Mouse (Mus musculus) thymus, adult 2 months (tissue): ENCODE measurements around the gene Prnd. TPM values are rescaled to one million over a fixed set of nuclear protein-coding genes. Genes with fewer than 3 reads are reported as not detected.

Experiments used
- DNase-seq: peaks from one replicate; pipeline ENCODE4 v3.0.0; 2021
- H3K27ac ChIP-seq: fragments of 200-500 bp; 2 replicates; pipeline ENCODE4 v1.5.1; 2012; ENCODE audit warnings: low read length, control low read depth; ENCODE audit not compliant: control insufficient read depth, insufficient read depth
- H3K27me3 ChIP-seq: fragments of 200-500 bp; 2 replicates; pipeline ENCODE4 v1.6.1; 2012; ENCODE audit warnings: mild to moderate bottlenecking, low read length, moderate library complexity, mixed read lengths; ENCODE audit not compliant: control insufficient read depth, insufficient read depth
- H3K36me3 ChIP-seq: fragments of 200-500 bp; 2 replicates; pipeline ENCODE4 v1.6.1; 2012; ENCODE audit warnings: mild to moderate bottlenecking, low read length, moderate library complexity; ENCODE audit not compliant: control insufficient read depth, insufficient read depth
- H3K4me1 ChIP-seq: fragments of 200-500 bp; replicated peaks from 2 replicates; pipeline ENCODE4 v1.6.1; 2012; ENCODE audit warnings: low read length; ENCODE audit not compliant: control insufficient read depth, insufficient read depth
- H3K4me3 ChIP-seq: fragments of 200-500 bp; 2 replicates; pipeline ENCODE4 v1.5.1; 2012; ENCODE audit warnings: mild to moderate bottlenecking, low read length, control low read depth, moderate library complexity; ENCODE audit not compliant: control insufficient read depth, insufficient read depth
- CTCF ChIP-seq: fragments of 200-500 bp; IDR thresholded peaks from 2 replicates; pipeline ENCODE4 v1.5.1; 2012; ENCODE audit warnings: mild to moderate bottlenecking, control low read depth, low read length, moderate library complexity, borderline replicate concordance; ENCODE audit not compliant: control insufficient read depth, poor library complexity, insufficient read depth; ENCODE audit errors: extremely low read depth
- POLR2A ChIP-seq: fragments of 200-500 bp; IDR thresholded peaks from 2 replicates; pipeline ENCODE4 v1.6.1; 2012; ENCODE audit warnings: mild to moderate bottlenecking, low read length, control low read depth, moderate library complexity; ENCODE audit not compliant: control insufficient read depth, poor library complexity, insufficient read depth; ENCODE audit errors: extremely low read depth
- WGBS: fragments of 180-500 bp; shearing (Covaris S2); methylation state at CpG from one replicate; pipeline ENCODE4 v1.1.7; 2018; 5-methylcytosine and 5-hydroxymethylcytosine counted together
- polyA plus RNA-seq: library from polyadenylated mRNA; depleted of rRNA; stranded (reverse); fragments of >200 nt; gene quantifications from 2 replicates; pipeline ENCODE4 v1.2.3, GENCODE M21; 2012; rRNA removed

The Prnd gene
- polyA plus RNA-seq, 1 experiment: 1.8 TPM

DNA sequence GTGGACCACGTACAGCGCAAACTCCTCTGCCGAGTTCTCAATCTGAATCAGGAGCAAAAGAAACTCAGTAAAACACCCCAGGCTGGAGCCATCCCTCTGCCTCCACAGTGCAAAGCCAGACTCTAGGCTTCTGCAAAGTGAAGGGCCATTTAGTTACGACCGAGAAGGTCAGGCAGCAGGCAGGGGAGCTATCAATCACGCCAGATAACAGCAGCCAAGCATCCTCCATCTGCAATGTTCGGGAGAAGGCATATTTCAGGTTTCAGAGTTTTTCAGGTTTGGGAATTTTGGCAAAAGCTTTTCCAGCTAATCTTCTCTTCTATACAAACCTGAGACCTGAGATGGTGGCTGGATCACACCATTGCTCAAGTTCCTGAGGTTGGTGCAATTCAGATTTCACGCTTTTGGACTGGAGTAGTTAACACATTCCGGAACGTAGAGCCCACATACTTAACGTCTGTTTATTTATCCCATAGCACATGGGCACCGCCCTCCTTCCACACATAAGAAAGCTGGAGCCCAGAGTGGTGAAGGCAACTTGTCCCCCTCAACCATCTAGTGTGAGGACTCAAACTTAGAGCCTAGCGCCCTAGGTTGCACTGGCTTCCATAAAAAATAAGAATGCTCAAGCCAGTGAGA lies 51.2 kb downstream of the Prnd start:
- DNase-seq: no peak
- H3K27me3 ChIP-seq: no peaks in the 10 kb centered on the region
- no peak overlapping the region for H3K27ac ChIP-seq
- TF ChIP-seq CTCF: no peak
- H3K4me1 ChIP-seq: peaks cover 7% of the 10 kb centered on the region; the same call in 1 of the 2 replicates
- peaks cover 85% of the 10 kb centered on the region for H3K36me3 ChIP-seq
- H3K4me3 ChIP-seq: no peak overlapping the region
- 96% methylated on average over 13 of the region's 13 CpGs for WGBS

DNA sequence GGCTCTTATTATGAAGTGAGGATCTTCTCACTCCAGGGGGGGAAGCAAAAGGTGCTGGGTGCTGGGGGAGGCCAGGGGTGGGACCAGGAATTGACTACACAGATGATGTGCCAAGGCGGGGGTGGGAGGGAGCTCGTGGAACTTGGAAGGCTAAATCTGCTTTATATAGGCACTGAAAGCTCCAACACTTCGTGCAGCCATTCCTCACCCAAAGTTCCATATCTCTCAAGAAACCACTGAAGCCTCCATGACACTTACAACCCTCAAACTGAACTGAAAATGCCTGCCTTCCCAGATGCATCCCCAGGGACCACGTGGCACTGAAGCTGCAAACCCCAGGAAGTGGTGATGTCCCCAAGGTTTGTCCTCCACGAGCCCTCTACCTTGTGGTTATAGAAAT lies 53.3 kb downstream of the Prnd start:
- Histone ChIP-seq H3K27ac (no peak overlapping the region), H3K27me3 (no peaks in the 10 kb centered on the region), H3K36me3 (peaks cover 86% of the 10 kb centered on the region), H3K4me3 (no peak overlapping the region), H3K4me1 (peaks cover 7% of the 10 kb centered on the region; the same call in 1 of the 2 replicates)
- TF ChIP-seq CTCF (no peak), POLR2A (no peak)
- WGBS: 90% methylated on average over 5 of the region's 5 CpGs
- no peak for DNase-seq

DNA sequence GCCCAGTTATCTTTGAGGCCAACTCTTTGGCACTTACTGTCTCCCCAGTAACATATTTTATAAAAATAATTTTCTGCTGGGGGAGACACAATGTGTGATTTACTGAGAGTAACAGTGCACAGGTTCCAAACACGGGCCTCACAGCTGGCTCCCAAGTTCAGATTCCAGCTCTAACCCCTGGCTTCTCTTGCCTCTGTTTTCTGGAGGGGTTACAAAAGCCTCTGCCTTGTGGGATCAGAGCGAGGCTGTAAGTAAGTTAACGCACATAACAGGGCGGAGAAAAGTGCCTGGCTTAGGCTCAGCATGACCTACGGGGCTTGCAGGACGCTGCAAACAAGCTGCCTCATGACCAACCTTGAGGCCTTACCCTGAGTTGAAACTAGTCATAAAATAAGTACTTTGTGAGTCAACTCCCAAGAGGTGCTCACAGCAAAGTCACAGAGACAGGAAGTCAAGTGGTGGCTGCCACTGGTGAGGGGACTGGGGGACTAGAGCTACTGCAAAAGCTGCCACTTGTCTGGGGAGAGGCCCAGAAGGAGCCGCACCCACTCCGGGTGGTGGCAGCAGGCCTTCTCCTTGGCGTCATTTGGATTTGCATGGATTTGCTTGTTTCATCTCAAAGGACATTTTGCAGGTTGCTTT lies 54.0 kb downstream of the Prnd start:
- no peaks in the 10 kb centered on the region for H3K27me3 ChIP-seq
- WGBS: 90% methylated on average over 9 of the region's 9 CpGs
- peaks cover 93% of the 10 kb centered on the region for H3K36me3 ChIP-seq
- H3K4me1 ChIP-seq: peaks cover 7% of the 10 kb centered on the region; the same call in 1 of the 2 replicates
- no peak overlapping the region for H3K27ac ChIP-seq
- TF ChIP-seq POLR2A: no peak
- no peak overlapping the region for H3K4me3 ChIP-seq
- DNase-seq: no peak

DNA sequence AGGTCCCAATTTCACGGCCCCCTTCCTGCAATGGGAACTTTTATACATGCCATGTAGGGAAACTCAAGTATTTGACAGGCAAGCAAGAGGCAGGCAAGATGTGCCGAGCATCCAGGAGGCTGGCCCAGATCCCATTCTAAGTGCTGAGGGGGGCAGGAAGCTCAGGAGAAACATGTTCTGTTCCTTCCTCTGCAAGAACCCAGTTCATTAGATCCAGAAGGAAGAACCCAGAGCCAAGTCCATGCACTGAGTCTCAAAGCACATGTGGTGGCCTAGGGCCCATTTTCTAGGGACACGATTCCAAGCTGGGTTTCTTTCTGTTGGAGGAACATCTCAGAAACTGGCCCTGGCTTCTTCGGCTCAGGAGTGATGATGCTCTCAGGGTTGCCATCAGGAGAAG lies 54.8 kb downstream of the Prnd start:
- 95% methylated on average over 4 of the region's 4 CpGs for WGBS
- no peak for DNase-seq
- TF ChIP-seq POLR2A (no peak), CTCF (no peak)
- Histone ChIP-seq H3K27me3 (no peaks in the 10 kb centered on the region), H3K27ac (no peak overlapping the region), H3K4me3 (no peak overlapping the region), H3K4me1 (peaks cover 7% of the 10 kb centered on the region; the same call in 1 of the 2 replicates), H3K36me3 (peaks cover 90% of the 10 kb centered on the region)

Other genes starting within 250 kb of the Prnd start
- 0.23 and 0.28 TPM in 2 replicates for gene Erv3, start 91.1 kb upstream of the Prnd start, polyA plus RNA-seq
- 39.9 and 43.8 TPM in 2 replicates for gene Prnp, start 40.9 kb upstream of the Prnd start, polyA plus RNA-seq
- not detected in 2 replicates for gene Prn, start 40.9 kb upstream of the Prnd start, polyA plus RNA-seq
- 110 and 111 TPM in 2 replicates for gene Rassf2, start 79.4 kb downstream of the Prnd start, polyA plus RNA-seq
- gene Slc23a2, start 194.2 kb downstream of the Prnd start, polyA plus RNA-seq: 50.8 and 51.7 TPM in 2 replicates